Mouse (Mus musculus): ENCODE results near the gene Kank4. TPM values are rescaled to one million over a fixed set of nuclear protein-coding genes. Genes with fewer than 3 reads are reported as not detected.
"Not testable (repeated sequence)": the region's sequence is repeated elsewhere in the genome, so short reads cannot be mapped to it uniquely, and the experiment has no call there.

Kank4 gene
- total RNA-seq, 2 experiments from 2014 or later: 2.4 to 3.3 TPM

GRCm38 (mm10) chr4:98831726-98832125, 14.4 kb upstream of the Kank4 start:
- DNase-seq: no peak

DNA sequence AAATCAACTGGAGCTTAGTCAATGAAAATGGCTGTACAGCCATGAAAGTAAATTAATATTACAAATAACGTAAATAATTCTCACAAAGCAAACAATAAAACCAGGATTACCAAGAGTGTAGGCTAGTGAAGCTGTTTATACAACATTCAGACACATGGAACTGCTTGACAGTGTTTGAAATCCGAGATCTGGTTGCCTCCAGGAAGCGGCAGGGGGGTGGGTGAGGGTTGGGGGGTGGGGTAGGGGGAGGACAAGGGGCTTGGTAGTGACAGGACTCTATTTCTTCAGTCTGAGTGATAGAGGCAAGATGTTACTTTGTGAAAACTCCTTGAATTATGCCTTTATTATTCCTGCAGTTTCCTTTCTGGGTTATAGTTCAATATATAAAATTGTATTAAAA, 9.4 kb upstream of the Kank4 start:
- DNase-seq: no peak

DNA sequence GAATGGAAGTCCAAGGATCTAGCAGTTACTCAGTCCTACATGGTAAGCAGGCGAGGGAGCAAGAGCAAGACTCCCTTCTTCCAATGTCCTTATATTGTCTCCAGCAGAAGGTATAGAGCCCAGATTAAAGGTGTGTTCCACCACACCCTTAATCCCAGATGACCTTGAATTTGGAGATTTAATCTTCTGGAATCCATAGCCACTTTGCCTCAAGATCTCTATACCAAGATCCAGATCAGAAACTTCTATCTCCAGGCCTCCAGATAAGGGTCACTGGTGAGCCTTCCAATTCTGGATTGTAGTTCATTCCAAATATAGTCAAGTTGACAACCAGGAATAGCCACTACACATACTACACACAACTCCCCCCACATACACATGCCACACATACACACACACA, 6.4 kb upstream of the Kank4 start, which contains the start of gene I0C0044D17Rik:
Gene I0C0044D17Rik (minus strand): TSS at position 101 of the 400 bp plus-strand sequence.
- not testable (repeated sequence) for DNase-seq

- no peak for DNase-seq
These were observed 5.7 kb upstream of the Kank4 start for GRCm38 (mm10) chr4:98823047-98823446.

DNA sequence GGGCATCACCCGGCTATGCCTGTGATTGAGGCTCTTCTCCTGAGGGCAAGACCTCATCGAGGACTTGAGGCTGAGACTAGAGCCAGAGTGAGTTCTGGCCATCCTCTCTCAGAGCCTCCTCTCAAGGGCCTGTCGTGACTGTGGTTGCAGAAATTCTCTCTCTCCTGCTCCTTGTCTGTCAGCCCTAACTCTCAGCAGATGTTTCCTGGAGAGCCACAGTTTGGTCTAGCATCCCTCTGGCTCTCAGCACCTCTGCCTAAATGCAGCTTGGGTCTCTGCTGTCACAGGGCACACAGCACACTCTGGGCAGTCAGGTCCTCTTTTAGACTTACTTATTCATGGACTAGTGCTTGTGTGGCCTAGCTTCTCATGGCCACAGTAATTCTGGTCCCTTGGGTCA, 5.1 kb upstream of the Kank4 start:
- no peak for DNase-seq

- no peak for DNase-seq
These were observed 1.9 kb upstream of the Kank4 start for GRCm38 (mm10) chr4:98819216-98819755.

GRCm38 (mm10) chr4:98816807-98817183, 542 bp downstream of the Kank4 start:
- no peak for DNase-seq

GRCm38 (mm10) chr4:98806306-98806705, 11.0 kb downstream of the Kank4 start:
- DNase-seq: no peak

DNA sequence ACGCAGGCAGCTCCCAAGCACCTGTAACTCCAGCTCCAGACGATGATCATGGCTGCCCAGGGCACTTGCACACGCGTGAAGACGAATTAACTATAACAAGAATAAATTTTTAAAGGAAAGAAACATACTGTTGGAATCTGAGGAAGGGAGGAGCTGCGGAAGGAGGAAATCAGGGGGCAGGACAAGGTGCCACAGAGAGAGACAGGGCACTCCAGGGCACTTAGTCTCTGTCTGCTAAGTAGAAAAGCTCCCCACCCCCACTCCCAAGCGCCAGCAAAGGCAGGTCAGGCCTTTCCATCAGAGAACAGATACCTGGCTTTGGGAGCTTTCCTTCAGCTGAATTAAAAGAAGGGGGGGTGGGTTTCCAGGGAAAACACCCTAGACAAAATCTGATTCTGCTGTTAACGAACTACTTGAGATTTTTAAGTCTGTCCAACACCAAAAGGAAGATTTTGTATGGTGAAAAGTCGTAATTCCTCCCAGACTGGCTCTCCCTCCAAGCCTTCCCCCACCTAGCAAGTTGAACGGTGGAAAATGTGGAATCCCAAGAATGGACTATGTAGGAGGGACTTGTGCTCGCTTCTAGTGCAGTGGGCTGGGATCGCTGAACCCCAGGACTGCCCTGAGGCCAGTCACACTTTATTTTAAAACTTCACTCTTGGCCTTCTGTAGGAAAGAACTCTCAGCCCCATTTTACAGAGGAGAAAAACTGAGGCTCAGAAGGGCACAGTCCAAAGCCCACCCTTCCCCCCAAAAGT, 11.9 kb downstream of the Kank4 start:
- no peak for DNase-seq

- DNase-seq: no peak
These were observed 12.7 kb downstream of the Kank4 start for GRCm38 (mm10) chr4:98804476-98805134.

- DNase-seq: no peak
These were observed 15.6 kb downstream of the Kank4 start for GRCm38 (mm10) chr4:98801775-98802174.

DNA sequence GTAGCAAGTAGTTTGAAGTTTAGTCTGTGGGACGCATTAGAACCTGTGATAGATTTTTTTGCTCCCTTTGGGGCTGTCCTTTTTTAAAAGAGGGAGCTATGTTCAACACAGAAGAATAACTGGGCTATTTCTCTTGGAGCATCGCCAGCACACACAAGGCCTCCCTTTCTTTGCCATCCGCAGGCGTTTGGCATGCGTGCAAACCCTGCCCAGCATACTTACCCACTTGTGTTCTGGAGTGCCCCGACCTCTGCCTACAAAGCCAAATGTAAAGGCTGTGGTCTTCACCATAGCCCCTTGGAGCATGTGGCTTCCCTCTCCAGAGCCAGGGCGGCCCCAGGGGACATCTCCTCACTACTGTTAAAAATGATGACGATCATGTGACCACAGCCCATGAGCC, 16.5 kb downstream of the Kank4 start:
- DNase-seq: no peak

- DNase-seq: peak; percentile 54
These were observed 20.6 kb downstream of the Kank4 start for GRCm38 (mm10) chr4:98796591-98797341.

DNA sequence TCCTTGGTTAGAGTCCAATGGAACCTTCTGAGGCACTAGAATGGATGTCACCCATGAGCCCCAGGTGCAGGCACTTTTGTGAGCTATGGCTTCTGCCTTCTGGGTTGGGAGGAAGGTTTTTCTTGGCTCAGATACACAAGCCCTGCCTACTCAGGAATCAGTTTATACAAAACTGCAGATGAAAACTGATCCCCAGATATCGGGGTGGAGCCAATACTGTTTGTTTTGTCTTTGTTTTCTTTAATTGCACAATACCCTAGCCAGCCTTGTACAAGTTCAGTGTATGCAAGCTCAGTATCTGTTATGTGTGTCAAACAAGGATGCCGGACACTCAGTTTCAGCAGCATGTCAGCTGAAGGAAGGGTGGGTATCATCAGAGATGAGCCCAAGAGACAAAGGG, 22.1 kb downstream of the Kank4 start:
- no peak for DNase-seq

DNA sequence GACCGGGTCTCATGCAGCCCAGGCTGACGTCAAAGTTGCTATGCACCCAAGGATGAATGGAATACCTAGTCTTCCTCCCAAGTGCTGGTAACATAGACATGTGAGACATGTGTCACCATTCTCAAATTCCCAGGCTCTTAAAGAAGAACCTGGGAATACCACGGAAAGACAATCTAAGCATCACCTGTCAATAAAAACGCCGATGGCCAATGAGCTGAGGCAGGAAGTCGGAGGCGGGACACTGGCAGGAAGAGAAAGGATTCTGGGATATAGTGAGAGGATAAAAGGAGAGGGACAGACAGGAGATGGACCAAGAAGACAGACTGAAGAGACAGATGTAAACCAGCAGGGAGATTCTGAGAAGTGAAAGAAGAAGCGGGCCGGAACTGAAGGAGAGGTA, 23.9 kb downstream of the Kank4 start:
- no peak for DNase-seq

GRCm38 (mm10) chr4:98790721-98791120, 26.6 kb downstream of the Kank4 start:
- DNase-seq: no peak

GRCm38 (mm10) chr4:98789861-98790311, 27.5 kb downstream of the Kank4 start:
- DNase-seq: peak; percentile 28

DNA sequence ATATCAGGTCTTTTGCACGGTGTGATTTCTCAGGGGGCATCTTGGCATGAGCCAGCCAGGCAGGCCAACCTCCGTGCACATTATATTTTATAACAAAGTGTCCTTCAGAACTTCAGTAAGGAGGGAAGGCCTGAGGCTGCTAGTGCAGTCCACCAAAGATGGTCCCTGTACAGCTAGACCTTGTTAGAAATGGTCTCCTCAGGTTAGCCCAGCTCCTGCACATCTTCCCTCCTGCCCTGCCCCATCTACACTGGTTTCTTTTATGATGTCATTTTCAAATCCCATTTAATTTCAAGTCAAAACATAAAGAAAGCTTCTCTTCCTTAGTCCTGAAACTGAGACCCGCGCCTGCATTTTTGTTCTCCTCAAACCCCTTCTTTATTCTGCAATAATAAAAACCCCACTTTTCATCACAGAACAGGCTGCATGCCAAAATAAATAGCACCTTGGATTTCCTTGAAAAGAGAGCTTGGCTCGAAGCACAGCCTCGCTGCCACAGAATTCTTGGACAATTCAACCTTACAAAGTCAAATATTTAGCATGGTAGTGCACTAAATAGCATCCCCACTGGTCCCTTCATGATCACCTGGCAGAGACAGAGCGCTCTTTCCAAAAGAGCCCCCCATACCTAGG, 28.1 kb downstream of the Kank4 start:
- no peak for DNase-seq

- no peak for DNase-seq
These were observed 31.1 kb downstream of the Kank4 start for GRCm38 (mm10) chr4:98786281-98786680.

GRCm38 (mm10) chr4:98785851-98786250, 31.5 kb downstream of the Kank4 start:
- DNase-seq: no peak

- no peak for DNase-seq
These were observed 39.1 kb downstream of the Kank4 start for GRCm38 (mm10) chr4:98778219-98778618.

DNA sequence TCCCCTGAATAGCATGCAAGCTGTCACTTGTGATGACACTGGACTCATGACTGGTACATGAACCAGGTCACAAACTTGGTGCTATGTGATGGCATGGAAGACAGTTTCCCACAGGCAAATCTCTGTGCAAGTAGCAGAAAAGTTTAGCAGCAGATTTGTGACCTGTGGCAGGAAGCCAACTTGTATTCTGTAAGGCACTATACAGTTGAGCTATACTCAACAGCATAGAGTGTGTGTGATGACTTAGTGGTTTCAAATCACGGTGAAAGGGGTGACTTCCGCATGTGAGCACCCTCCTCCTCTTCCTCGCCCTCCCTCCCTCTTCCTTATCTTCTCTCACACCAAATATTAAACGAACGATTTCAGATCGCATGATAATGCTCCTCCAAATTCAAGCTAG, 39.9 kb downstream of the Kank4 start:
- no peak for DNase-seq
